Mouse (Mus musculus): Measurements from ENCODE around the gene Top2b.

- TF ChIP-seq POLR2A (IDR thresholded peaks at IDR 0.05; ENCODE audit: low read depth, low read length) (no peak), CTCF (IDR thresholded peaks at IDR 0.05; ENCODE audit: extremely low read depth, insufficient read length, insufficient replicate concordance, low read depth, low read length) (no peak)
Observed at GRCm38 (mm10) chr14:16483656-16484380, 118.8 kb downstream of the Top2b start.

All from small intestine, adult 2 months (tissue).